Comparison of ENCODE assay signal across 8 mouse cellular contexts in genomic region chr12:112183675-112184074, GRCm38 (mm10). TPM values are rescaled to one million over a fixed set of nuclear protein-coding genes. Genes with fewer than 3 reads are reported as not detected.
DNase-seq lines count a peak whose midpoint lies in the region; ATAC-seq and TF ChIP-seq lines count a peak whose summit lies in the region.

No protein-coding gene starts in this region.

- H3K27ac ChIP-seq in cortical plate, adult 2 months (ENCODE audit: insufficient read depth, low read length), result peak overlapping the region; percentile 39; the same call in 1 of the 2 replicates
- peak overlapping the region; percentile 60 to 67 for H3K27ac ChIP-seq in heart, embryonic 14.5 days (replicated peaks in 1 of 2; ENCODE audit: control insufficient read depth in 1 of 2, insufficient read depth in 1 of 2, low read depth in 2 of 2, low read length in 2 of 2)
- H3K27ac ChIP-seq in limb, embryonic 10.5 days, result peak overlapping the region; percentile 83
- H3K27ac ChIP-seq in small intestine, adult 2 months (ENCODE audit: insufficient read depth, low read depth, low read length), result 0 out of 2 replicates have a peak overlapping the region, but pooled peaks have one; percentile 43

- no peak overlapping the region for H3K4me3 ChIP-seq in cortical plate, adult 2 months (ENCODE audit: insufficient read depth, low read length)
- H3K4me3 ChIP-seq in heart, embryonic 14.5 days (ENCODE audit: control insufficient read depth in 1 of 2, insufficient read depth in 1 of 2, low read depth in 1 of 2, low read length in 2 of 2), result no peak overlapping the region
- no peak overlapping the region for H3K4me3 ChIP-seq in limb, embryonic 10.5 days
- H3K4me3 ChIP-seq in small intestine, adult 2 months (ENCODE audit: low read depth, low read length), result no peak overlapping the region

- no peaks in the 10 kb centered on the region for H3K4me1 ChIP-seq in cortical plate, adult 2 months (ENCODE audit: control insufficient read depth, insufficient read depth, low read length)
- H3K4me1 ChIP-seq in heart, embryonic 14.5 days (ENCODE audit: control insufficient read depth in 2 of 2, insufficient read depth in 2 of 2, low read length in 2 of 2), result peaks cover 6 to 15% of the 10 kb centered on the region in 2 experiments; a peak in 3 of 4 replicates
- H3K4me1 ChIP-seq in limb, embryonic 10.5 days, result peaks cover 44% of the 10 kb centered on the region
- H3K4me1 ChIP-seq in small intestine, adult 2 months (ENCODE audit: control insufficient read depth, insufficient read depth, insufficient read length, low read length), result no peaks in the 10 kb centered on the region

- no peaks in the 10 kb centered on the region for H3K27me3 ChIP-seq in heart, embryonic 14.5 days (ENCODE audit: control insufficient read depth, insufficient read depth, low read length)
- no peaks in the 10 kb centered on the region for H3K27me3 ChIP-seq in limb, embryonic 10.5 days (ENCODE audit: low read depth, poor library complexity, severe bottlenecking)
- H3K27me3 ChIP-seq in small intestine, adult 2 months (ENCODE audit: control insufficient read depth, insufficient read depth, low read length), result no peaks in the 10 kb centered on the region

- 78% methylated on average over 6 of the region's 6 CpGs for WGBS in heart, embryonic 14.5 days
- 71% methylated on average over 6 of the region's 6 CpGs for WGBS in limb, embryonic 10.5 days
- WGBS in small intestine, adult 2 months, result 52% methylated on average over 6 of the region's 6 CpGs

- TF ChIP-seq POLR2A in cortical plate, adult 2 months (IDR thresholded peaks at IDR 0.05; ENCODE audit: extremely low read depth, insufficient read depth, low read length), result no peak
- TF ChIP-seq POLR2A in small intestine, adult 2 months (IDR thresholded peaks at IDR 0.05; ENCODE audit: low read depth, low read length), result no peak

- intact Hi-C loops in heart, postnatal 25 days (cut with DNase I), result loop anchor here (2.0 kb wide), 1 partner anchor 37 kb away; the partner anchor contains the start of gene Kif26a

- H3K9ac ChIP-seq in heart, embryonic 14.5 days (ENCODE audit: low read length), result no peak overlapping the region

- peak; percentile 96 for DNase-seq in heart, adult 11 months
- DNase-seq in heart, postnatal 25 days (ENCODE audit: low spot score), result no peak
- no peak for DNase-seq in limb, embryonic 10.5 days (ENCODE audit: low spot score)
- DNase-seq in spleen, postnatal 10 days (ENCODE audit: low spot score in 2 of 2), result no peak
- DNase-seq in left cerebral cortex, adult 9 months (ENCODE audit: low spot score in 2 of 2), result no peak

- no peak for TF ChIP-seq CTCF in cortical plate, adult 2 months (IDR thresholded peaks at IDR 0.05; ENCODE audit: extremely low read depth, insufficient read depth, low read length)
- no peak for TF ChIP-seq CTCF in small intestine, adult 2 months (IDR thresholded peaks at IDR 0.05; ENCODE audit: extremely low read depth, insufficient read length, insufficient replicate concordance, low read depth, low read length)

- H3K36me3 ChIP-seq in heart, embryonic 14.5 days (ENCODE audit: control insufficient read depth, insufficient read depth, low read length), result no peaks in the 10 kb centered on the region
- H3K36me3 ChIP-seq in limb, embryonic 10.5 days, result peaks cover 19% of the 10 kb centered on the region
- H3K36me3 ChIP-seq in small intestine, adult 2 months (ENCODE audit: control insufficient read depth, insufficient read depth, low read length), result no peaks in the 10 kb centered on the region

- no peak for ATAC-seq in heart, embryonic 14.5 days (ENCODE audit: insufficient number of reproducible peaks, insufficient read depth, low FRiP score, low read depth)

- no peak overlapping the region for H3K4me2 ChIP-seq in heart, embryonic 14.5 days (ENCODE audit: low read length)

- H3K9me3 ChIP-seq in heart, embryonic 14.5 days (ENCODE audit: control insufficient read depth, low read length), result no peaks in the 10 kb centered on the region
- no peaks in the 10 kb centered on the region for H3K9me3 ChIP-seq in limb, embryonic 10.5 days (replicated peaks)

RNA-seq across cellular contexts. Expression of gene Kif26a, which starts 37.7 kb away (rescaled TPM):
- 10 to 100 TPM; 14.3 to 16.6 TPM for total RNA-seq in heart, postnatal 25 days (2021)
- 3.3 and 4.2 TPM in 2 replicates for polyA plus RNA-seq in cortical plate, adult 2 months (2012; rRNA removed)
- 1.7 and 1.9 TPM in 2 replicates for polyA plus RNA-seq in heart, embryonic 14.5 days (2014; fragmentation: Nextera tagmentation; extraction: Ambion mirVana)
- polyA plus RNA-seq in limb, embryonic 10.5 days (2016; fragmentation: Nextera tagmentation; extraction: Ambion mirVana), result 2.8 and 3.9 TPM in 2 replicates
- 2.1 and 2.7 TPM in 2 replicates for polyA plus RNA-seq in small intestine, adult 2 months (2012; rRNA removed)
